Mouse (Mus musculus): ENCODE measurements around the gene Vapa. TPM values are rescaled to one million over a fixed set of nuclear protein-coding genes. Genes with fewer than 3 reads are reported as not detected.

Gene Vapa
- 32.9 and 58.0 TPM in 2 replicates for polyA plus RNA-seq (2012; rRNA removed)

- Histone ChIP-seq H3K36me3 (ENCODE audit: control insufficient read depth, insufficient read depth, low read length) (no peaks in the 10 kb centered on the region), H3K4me1 (replicated peaks; ENCODE audit: control insufficient read depth, insufficient read depth, low read length) (no peaks in the 10 kb centered on the region), H3K27ac (ENCODE audit: control insufficient read depth, insufficient read depth, low read length) (peak within 1 kb of the TSS; percentile 71), H3K27me3 (ENCODE audit: control insufficient read depth, insufficient read depth, low read length) (no peaks in the 10 kb centered on the region), H3K4me3 (ENCODE audit: control insufficient read depth, insufficient read depth, low read length) (peak within 1 kb of the TSS; percentile 75)
- TF ChIP-seq CTCF (IDR thresholded peaks at IDR 0.05; ENCODE audit: borderline replicate concordance, control insufficient read depth, extremely low read depth, insufficient read depth, low read length, poor library complexity) (peak; percentile 58; the same call in 1 of the 2 replicates), POLR2A (IDR thresholded peaks at IDR 0.05; ENCODE audit: control insufficient read depth, extremely low read depth, insufficient read depth, low read length, poor library complexity) (peak; percentile 66; the same call in 1 of the 2 replicates)
- DNase-seq, result peak; percentile 98
- under 1% methylated on average over 85 of the region's 85 CpGs for WGBS
Measured at GRCm38 (mm10) chr17:65613463-65614412, at the start of gene Vapa. Vapa (minus strand) TSS chr17:65613555.

GRCm38 (mm10) chr17:65662662-65663061 lies 49.3 kb upstream of the Vapa start:
- no peaks in the 10 kb centered on the region for H3K36me3 ChIP-seq (ENCODE audit: control insufficient read depth, insufficient read depth, low read length)
- H3K4me1 ChIP-seq (replicated peaks; ENCODE audit: control insufficient read depth, insufficient read depth, low read length), result peaks cover 8% of the 10 kb centered on the region
- H3K27ac ChIP-seq (ENCODE audit: control insufficient read depth, insufficient read depth, low read length), result no peak overlapping the region
- no peaks in the 10 kb centered on the region for H3K27me3 ChIP-seq (ENCODE audit: control insufficient read depth, insufficient read depth, low read length)
- 97% methylated on average over 3 of the region's 3 CpGs for WGBS
- no peak for DNase-seq
- TF ChIP-seq POLR2A (IDR thresholded peaks at IDR 0.05; ENCODE audit: control insufficient read depth, extremely low read depth, insufficient read depth, low read length, poor library complexity) (no peak), CTCF (IDR thresholded peaks at IDR 0.05; ENCODE audit: borderline replicate concordance, control insufficient read depth, extremely low read depth, insufficient read depth, low read length, poor library complexity) (no peak)
- H3K4me3 ChIP-seq (ENCODE audit: control insufficient read depth, insufficient read depth, low read length), result no peak overlapping the region

GRCm38 (mm10) chr17:65658416-65658815 lies 45.1 kb upstream of the Vapa start:
- DNase-seq, result peak; percentile 14
- no peak overlapping the region for H3K4me3 ChIP-seq (ENCODE audit: control insufficient read depth, insufficient read depth, low read length)
- H3K4me1 ChIP-seq (replicated peaks; ENCODE audit: control insufficient read depth, insufficient read depth, low read length), result peaks cover 8% of the 10 kb centered on the region
- H3K27ac ChIP-seq (ENCODE audit: control insufficient read depth, insufficient read depth, low read length), result peak overlapping the region; percentile 45; the same call in 1 of the 2 replicates
- H3K36me3 ChIP-seq (ENCODE audit: control insufficient read depth, insufficient read depth, low read length), result no peaks in the 10 kb centered on the region
- no peaks in the 10 kb centered on the region for H3K27me3 ChIP-seq (ENCODE audit: control insufficient read depth, insufficient read depth, low read length)
- TF ChIP-seq POLR2A (IDR thresholded peaks at IDR 0.05; ENCODE audit: control insufficient read depth, extremely low read depth, insufficient read depth, low read length, poor library complexity), result no peak
- no peak for TF ChIP-seq CTCF (IDR thresholded peaks at IDR 0.05; ENCODE audit: borderline replicate concordance, control insufficient read depth, extremely low read depth, insufficient read depth, low read length, poor library complexity)
- WGBS, result 7% methylated on average over 2 of the region's 2 CpGs

- WGBS, result 96% methylated on average over 9 of the region's 9 CpGs
- H3K27me3 ChIP-seq (ENCODE audit: control insufficient read depth, insufficient read depth, low read length), result no peaks in the 10 kb centered on the region
- TF ChIP-seq POLR2A (IDR thresholded peaks at IDR 0.05; ENCODE audit: control insufficient read depth, extremely low read depth, insufficient read depth, low read length, poor library complexity) (no peak), CTCF (IDR thresholded peaks at IDR 0.05; ENCODE audit: borderline replicate concordance, control insufficient read depth, extremely low read depth, insufficient read depth, low read length, poor library complexity) (no peak)
- H3K27ac ChIP-seq (ENCODE audit: control insufficient read depth, insufficient read depth, low read length), result no peak overlapping the region
- no peak overlapping the region for H3K4me3 ChIP-seq (ENCODE audit: control insufficient read depth, insufficient read depth, low read length)
- H3K4me1 ChIP-seq (replicated peaks; ENCODE audit: control insufficient read depth, insufficient read depth, low read length), result peaks cover 8% of the 10 kb centered on the region
- no peak for DNase-seq
- H3K36me3 ChIP-seq (ENCODE audit: control insufficient read depth, insufficient read depth, low read length), result no peaks in the 10 kb centered on the region
Measured at GRCm38 (mm10) chr17:65657958-65658357, 44.6 kb upstream of the Vapa start.

- Histone ChIP-seq H3K4me3 (ENCODE audit: control insufficient read depth, insufficient read depth, low read length) (no peak overlapping the region), H3K27me3 (ENCODE audit: control insufficient read depth, insufficient read depth, low read length) (no peaks in the 10 kb centered on the region), H3K36me3 (ENCODE audit: control insufficient read depth, insufficient read depth, low read length) (no peaks in the 10 kb centered on the region), H3K4me1 (replicated peaks; ENCODE audit: control insufficient read depth, insufficient read depth, low read length) (peaks cover 8% of the 10 kb centered on the region), H3K27ac (ENCODE audit: control insufficient read depth, insufficient read depth, low read length) (no peak overlapping the region)
- DNase-seq, result no peak
- 92% methylated on average over 6 of the region's 6 CpGs for WGBS
- TF ChIP-seq CTCF (IDR thresholded peaks at IDR 0.05; ENCODE audit: borderline replicate concordance, control insufficient read depth, extremely low read depth, insufficient read depth, low read length, poor library complexity), result no peak
- no peak for TF ChIP-seq POLR2A (IDR thresholded peaks at IDR 0.05; ENCODE audit: control insufficient read depth, extremely low read depth, insufficient read depth, low read length, poor library complexity)
Measured at GRCm38 (mm10) chr17:65656731-65657130, 43.4 kb upstream of the Vapa start.

GRCm38 (mm10) chr17:65656076-65656475 lies 42.7 kb upstream of the Vapa start:
- Histone ChIP-seq H3K27ac (ENCODE audit: control insufficient read depth, insufficient read depth, low read length) (no peak overlapping the region), H3K4me3 (ENCODE audit: control insufficient read depth, insufficient read depth, low read length) (no peak overlapping the region), H3K27me3 (ENCODE audit: control insufficient read depth, insufficient read depth, low read length) (no peaks in the 10 kb centered on the region), H3K36me3 (ENCODE audit: control insufficient read depth, insufficient read depth, low read length) (no peaks in the 10 kb centered on the region), H3K4me1 (replicated peaks; ENCODE audit: control insufficient read depth, insufficient read depth, low read length) (peaks cover 8% of the 10 kb centered on the region)
- TF ChIP-seq POLR2A (IDR thresholded peaks at IDR 0.05; ENCODE audit: control insufficient read depth, extremely low read depth, insufficient read depth, low read length, poor library complexity), result no peak
- no peak for TF ChIP-seq CTCF (IDR thresholded peaks at IDR 0.05; ENCODE audit: borderline replicate concordance, control insufficient read depth, extremely low read depth, insufficient read depth, low read length, poor library complexity)
- DNase-seq, result no peak
- WGBS, result 95% methylated on average over 8 of the region's 8 CpGs

Measured in thymus, adult 2 months (tissue).